In the genomic region with DNA sequence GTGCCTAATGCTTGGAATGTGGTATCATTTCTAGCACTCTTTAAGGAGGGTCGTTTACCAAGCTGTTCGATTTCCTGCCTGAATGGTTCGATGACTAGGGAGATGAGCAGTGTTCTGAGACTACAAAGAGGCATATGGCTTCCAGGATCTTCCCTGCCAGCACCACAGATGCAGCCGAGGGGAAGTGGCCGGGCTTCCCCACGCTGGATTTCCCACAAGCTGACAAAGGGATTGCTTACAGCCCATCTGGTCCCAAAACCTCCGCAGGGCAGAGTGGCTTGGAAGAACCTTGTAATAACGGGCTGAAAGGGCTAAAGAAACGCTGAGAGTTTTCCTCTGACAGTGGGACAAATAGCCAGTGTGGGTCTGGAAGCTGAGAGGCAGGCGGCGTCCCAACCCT, we compare ENCODE assay signal across 9 mouse cellular contexts. TPM values are rescaled to one million over a fixed set of nuclear protein-coding genes. Genes with fewer than 3 reads are reported as not detected.
DNase-seq lines count a peak whose midpoint lies in the region; ATAC-seq and TF ChIP-seq lines count a peak whose summit lies in the region.
"Had no signal": no experiment of that assay in that cellular context is flagged by ENCODE, and none has a peak within 500 bp of the region (broad histone marks: within the 10 kb centered on the region; RNA-seq: fewer than 3 reads in every experiment).

No protein-coding gene starts in this region.

- 23% methylated on average over 11 of the region's 11 CpGs for WGBS in embryonic facial prominence, embryonic 11.5 days
- WGBS in midbrain, embryonic 15.5 days, result 15% methylated on average over 11 of the region's 11 CpGs

- intact Hi-C loops in gastrocnemius, adult 2 months (cut with DNase I), result no loop called here
- intact Hi-C loops in gastrocnemius, postnatal 36 days (cut with DNase I), result no loop called here

- peaks cover 15% of the 10 kb centered on the region for H3K4me1 ChIP-seq in embryonic facial prominence, embryonic 11.5 days (ENCODE audit: control insufficient read depth, insufficient read depth, low read length)
- peaks cover 33% of the 10 kb centered on the region; the same call in 1 of the 2 replicates for H3K4me1 ChIP-seq in midbrain, embryonic 15.5 days

- no peak overlapping the region for H3K9ac ChIP-seq in embryonic facial prominence, embryonic 11.5 days (replicated peaks; ENCODE audit: low read length)
- H3K9ac ChIP-seq in midbrain, embryonic 15.5 days, result no peak overlapping the region
- H3K9ac ChIP-seq: lung, embryonic 15.5 days had no signal

- peak overlapping the region; percentile 44 for H3K27ac ChIP-seq in gastrocnemius, adult 2 months
- H3K27ac ChIP-seq in embryonic facial prominence, embryonic 11.5 days (replicated peaks; ENCODE audit: low read depth, low read length), result no peak overlapping the region; the same call in 1 of the 2 replicates
- peak overlapping the region; percentile 70 for H3K27ac ChIP-seq in midbrain, embryonic 15.5 days
- H3K27ac ChIP-seq: lung, embryonic 15.5 days had no signal

- H3K4me2 ChIP-seq in embryonic facial prominence, embryonic 11.5 days (ENCODE audit: low read depth, low read length), result no peak overlapping the region
- H3K4me2 ChIP-seq in midbrain, embryonic 15.5 days, result no peak overlapping the region
- H3K4me2 ChIP-seq: lung, embryonic 15.5 days had no signal

- peak; percentile 39 for DNase-seq in gastrocnemius, adult 2 months
- no peak for DNase-seq in gastrocnemius, postnatal 36 days
- peak; percentile 54 for DNase-seq in embryonic facial prominence, embryonic 11.5 days (ENCODE audit: low spot score)
- DNase-seq in layer of hippocampus, adult 11-12 months (ENCODE audit: low spot score), result peak; percentile 72
- DNase-seq in ovary, postnatal 14 days (ENCODE audit: low spot score), result no peak
- DNase-seq in c-Kit-positive CD71-positive TER-119-positive erythroid progenitor cells, embryonic 14.5 days (ENCODE audit: low spot score), result no peak
- no peak for DNase-seq in adrenal gland, adult 2 months

- H3K9me3 ChIP-seq in embryonic facial prominence, embryonic 11.5 days (replicated peaks; ENCODE audit: control insufficient read depth, low read length), result no peaks in the 10 kb centered on the region
- no peaks in the 10 kb centered on the region for H3K9me3 ChIP-seq in midbrain, embryonic 15.5 days
- H3K9me3 ChIP-seq: lung, embryonic 15.5 days had no signal

- no peaks in the 10 kb centered on the region for H3K27me3 ChIP-seq in embryonic facial prominence, embryonic 11.5 days (ENCODE audit: control insufficient read depth, insufficient read depth, low read length)
- H3K27me3 ChIP-seq in midbrain, embryonic 15.5 days (replicated peaks), result no peaks in the 10 kb centered on the region
- H3K27me3 ChIP-seq: lung, embryonic 15.5 days had no signal

- no peak for ATAC-seq in embryonic facial prominence, embryonic 11.5 days (replicated peaks; ENCODE audit: insufficient number of reproducible peaks, low FRiP score, low TSS enrichment, low read depth)
- ATAC-seq in midbrain, embryonic 15.5 days (replicated peaks), result 0 out of 2 replicates have a peak, but pooled peaks have one; percentile 58

- no peak overlapping the region for H3K4me3 ChIP-seq in gastrocnemius, adult 2 months
- no peak overlapping the region for H3K4me3 ChIP-seq in embryonic facial prominence, embryonic 11.5 days (ENCODE audit: low read depth, low read length)
- no peak overlapping the region for H3K4me3 ChIP-seq in midbrain, embryonic 15.5 days
- H3K4me3 ChIP-seq: lung, embryonic 15.5 days had no signal

- no peaks in the 10 kb centered on the region for H3K36me3 ChIP-seq in embryonic facial prominence, embryonic 11.5 days (replicated peaks; ENCODE audit: control insufficient read depth, insufficient read depth, low read depth, low read length)
- no peaks in the 10 kb centered on the region for H3K36me3 ChIP-seq in midbrain, embryonic 15.5 days (replicated peaks)
- H3K36me3 ChIP-seq: lung, embryonic 15.5 days had no signal

- TF ChIP-seq CTCF in gastrocnemius, adult 2 months (IDR thresholded peaks at IDR 0.05), result no peak

RNA-seq across cellular contexts. Expression of a gene that starts 46.8 kb away (rescaled TPM):
- total RNA-seq in gastrocnemius, adult 2 months (2021), result 10 to 100 TPM; 21.9 to 24.2 TPM
- 10 to 100 TPM; 16.6 to 17.2 TPM for total RNA-seq in gastrocnemius, postnatal 36 days (2021)
- polyA plus RNA-seq in embryonic facial prominence, embryonic 11.5 days (2014; fragmentation: Nextera tagmentation; extraction: Ambion mirVana), result 152 and 158 TPM in 2 replicates
- polyA plus RNA-seq in midbrain, embryonic 15.5 days (2015; fragmentation: Nextera tagmentation; extraction: Ambion mirVana), result 121 and 123 TPM in 2 replicates
- total RNA-seq in adrenal gland, adult 2 months (2021), result 10 to 100 TPM; 76.3 to 86.1 TPM
- 1.7 TPM in 2 replicates for polyA plus RNA-seq in adrenal gland, adult 2 months (2012; rRNA removed)

RNA-seq across cellular contexts. Expression of a gene that starts 46.9 kb away (rescaled TPM):
- total RNA-seq in gastrocnemius, adult 2 months (2021), result 10 to 100 TPM; 11.3 to 16.2 TPM
- total RNA-seq in gastrocnemius, postnatal 36 days (2021), result 10 to 100 TPM; 11.0 to 13.9 TPM
- polyA plus RNA-seq in embryonic facial prominence, embryonic 11.5 days (2014; fragmentation: Nextera tagmentation; extraction: Ambion mirVana), result 22.4 and 25.1 TPM in 2 replicates
- 25.8 and 27.0 TPM in 2 replicates for polyA plus RNA-seq in midbrain, embryonic 15.5 days (2015; fragmentation: Nextera tagmentation; extraction: Ambion mirVana)
- total RNA-seq in adrenal gland, adult 2 months (2021), result 10 to 100 TPM; 18.1 to 21.3 TPM
- polyA plus RNA-seq in adrenal gland, adult 2 months (2012; rRNA removed), result 10.4 and 13.0 TPM in 2 replicates

Comparison
In these comparisons a context has a peak if more than half of its experiments do, and no peak if none do; other contexts are left out.
1. DNase-seq: peak in gastrocnemius, adult 2 months (single experiment), embryonic facial prominence, embryonic 11.5 days (single experiment) and layer of hippocampus, adult 11-12 months (single experiment); none in gastrocnemius, postnatal 36 days (0 of 2), ovary, postnatal 14 days (single experiment), c-Kit-positive CD71-positive TER-119-positive erythroid progenitor cells, embryonic 14.5 days (single experiment) and adrenal gland, adult 2 months (single experiment).